Mouse (Mus musculus) hindbrain, embryonic 15.5 days (tissue): ENCODE results near the gene Cyp2j9. TPM values are rescaled to one million over a fixed set of nuclear protein-coding genes. Genes with fewer than 3 reads are reported as not detected.
A peak's percentile ranks its signal among the peaks of the same experiment; 100 is the strongest.

Experiments
- ATAC-seq: fragments of 200-750 bp; cut with Nextera tagmentation; 2 replicates; pipeline ENCODE4 v1.8.0; 2017; ENCODE audit warnings: low read depth, moderate number of reproducible peaks, moderate TSS enrichment; ENCODE audit not compliant: low FRiP score
- H3K27ac ChIP-seq: fragments of 300-500 bp; sonication (generic); replicated peaks from 2 replicates; pipeline ENCODE4 v1.5.1; 2015; ENCODE audit warnings: mild to moderate bottlenecking, inconsistent platforms
- H3K27me3 ChIP-seq: fragments of 300-500 bp; sonication (generic); 2 replicates; pipeline ENCODE4 v1.6.1; 2015; ENCODE audit warnings: control low read depth, inconsistent platforms
- H3K36me3 ChIP-seq: fragments of 300-500 bp; sonication (generic); 2 replicates; pipeline ENCODE4 v1.6.1; 2015; ENCODE audit warnings: control low read depth, inconsistent platforms
- H3K4me1 ChIP-seq: fragments of 300-500 bp; sonication (generic); replicated peaks from 2 replicates; pipeline ENCODE4 v1.6.1; 2015; ENCODE audit warnings: control low read depth, inconsistent platforms
- H3K4me2 ChIP-seq: fragments of 300-500 bp; sonication (generic); 2 replicates; pipeline ENCODE4 v1.6.1; 2015; ENCODE audit warnings: moderate library complexity, mild to moderate bottlenecking, inconsistent platforms
- H3K4me3 ChIP-seq: fragments of 300-500 bp; sonication (generic); 2 replicates; pipeline ENCODE4 v1.5.1; 2015; ENCODE audit warnings: mild to moderate bottlenecking, inconsistent platforms
- H3K9ac ChIP-seq: fragments of 300-500 bp; sonication (generic); 2 replicates; pipeline ENCODE4 v1.6.1; 2015; ENCODE audit warnings: inconsistent platforms
- H3K9me3 ChIP-seq: fragments of 300-500 bp; sonication (generic); 2 replicates; pipeline ENCODE4 v1.6.1; 2016; ENCODE audit warnings: control low read depth, inconsistent platforms
- WGBS: fragments of 180-500 bp; shearing (Covaris S2); methylation state at CpG from one replicate; pipeline ENCODE4 v1.1.7; 2015; 5-methylcytosine and 5-hydroxymethylcytosine counted together
- polyA plus RNA-seq: library from polyadenylated mRNA; unstranded; fragments of >200 nt; fragmentation: Nextera tagmentation; extraction: Ambion mirVana; gene quantifications from 2 replicates; pipeline ENCODE4 v1.2.1, GENCODE M21; 2015

Cyp2j9 gene
- polyA plus RNA-seq, 1 experiment from 2014 or later = 8.6 TPM

DNA sequence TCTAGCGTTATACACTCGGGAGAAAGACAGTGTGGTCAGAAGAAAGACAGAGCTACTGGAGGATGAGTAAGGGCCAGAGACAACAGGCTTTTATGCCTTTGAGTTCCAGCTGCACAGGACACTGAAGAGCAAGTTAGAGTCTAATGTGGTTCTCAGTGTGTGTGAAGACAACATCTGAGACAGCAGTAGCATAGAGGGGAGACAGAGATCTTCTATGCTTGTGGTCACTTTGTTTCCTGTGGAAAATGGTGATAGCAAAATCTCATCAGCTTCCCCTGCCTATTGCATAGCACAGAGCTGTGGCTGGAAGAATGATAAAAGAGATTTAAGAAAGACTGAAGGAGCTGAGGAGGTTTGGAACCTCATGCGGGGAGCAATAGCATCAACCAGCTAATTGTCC, 39.8 kb downstream of the Cyp2j9 start:
- Histone ChIP-seq H3K9me3 (no peaks in the 10 kb centered on the region), H3K4me1 (0 out of 2 replicates have a peak, but pooled peaks cover 8% of the 10 kb centered on the region), H3K4me2 (peak overlapping the region; percentile 19; the same call in 1 of the 2 replicates), H3K9ac (no peak overlapping the region), H3K27me3 (no peaks in the 10 kb centered on the region), H3K4me3 (no peak overlapping the region), H3K36me3 (no peaks in the 10 kb centered on the region), H3K27ac (no peak overlapping the region)
- ATAC-seq = no peak
- 88% methylated on average over 3 of the region's 3 CpGs for WGBS

DNA sequence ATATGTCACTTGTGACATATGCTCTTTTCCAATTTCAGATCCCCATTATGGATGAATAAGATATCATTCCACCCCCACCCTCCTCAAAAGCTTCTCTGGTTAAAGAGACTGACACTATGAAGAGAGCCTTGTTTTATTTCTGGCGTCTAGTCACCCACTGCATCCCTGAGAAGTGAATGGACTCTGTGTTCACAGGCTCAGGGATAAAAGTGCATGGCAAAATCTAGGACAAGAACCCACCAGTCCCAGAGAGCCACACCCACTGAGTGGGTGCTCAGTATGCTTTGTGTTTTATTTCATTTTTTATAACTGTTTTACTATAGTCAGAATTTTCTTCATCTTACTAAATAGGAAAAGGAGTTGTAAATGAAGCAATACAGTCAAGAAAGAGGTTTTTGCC, 45.4 kb downstream of the Cyp2j9 start:
- Histone ChIP-seq H3K9ac (no peak overlapping the region), H3K36me3 (no peaks in the 10 kb centered on the region), H3K27ac (no peak overlapping the region), H3K4me3 (no peak overlapping the region), H3K9me3 (no peaks in the 10 kb centered on the region), H3K27me3 (no peaks in the 10 kb centered on the region), H3K4me1 (no peaks in the 10 kb centered on the region), H3K4me2 (no peak overlapping the region)
- 66% methylated on average over 1 of the region's 1 CpGs for WGBS
- no peak for ATAC-seq

DNA sequence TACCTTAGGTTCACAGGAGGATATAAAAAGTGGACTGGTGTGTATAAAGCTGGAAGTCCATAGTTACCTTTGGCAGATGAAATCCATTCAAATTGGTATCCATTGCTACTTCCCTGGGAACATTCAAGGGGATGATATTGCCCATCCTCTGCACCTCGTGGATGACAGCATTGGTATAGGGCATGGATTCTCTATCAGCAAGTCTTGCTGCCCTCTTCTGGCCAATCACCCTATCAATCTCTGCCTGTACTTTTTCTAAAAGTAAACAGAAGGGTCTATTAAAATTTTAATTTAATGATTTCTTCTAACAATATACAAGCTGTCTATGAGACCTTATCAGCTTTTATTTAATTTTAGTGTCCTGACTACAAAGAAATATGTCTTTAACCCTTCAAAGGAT, 65.6 kb downstream of the Cyp2j9 start:
- no peak overlapping the region for H3K27ac ChIP-seq
- ATAC-seq = no peak

DNA sequence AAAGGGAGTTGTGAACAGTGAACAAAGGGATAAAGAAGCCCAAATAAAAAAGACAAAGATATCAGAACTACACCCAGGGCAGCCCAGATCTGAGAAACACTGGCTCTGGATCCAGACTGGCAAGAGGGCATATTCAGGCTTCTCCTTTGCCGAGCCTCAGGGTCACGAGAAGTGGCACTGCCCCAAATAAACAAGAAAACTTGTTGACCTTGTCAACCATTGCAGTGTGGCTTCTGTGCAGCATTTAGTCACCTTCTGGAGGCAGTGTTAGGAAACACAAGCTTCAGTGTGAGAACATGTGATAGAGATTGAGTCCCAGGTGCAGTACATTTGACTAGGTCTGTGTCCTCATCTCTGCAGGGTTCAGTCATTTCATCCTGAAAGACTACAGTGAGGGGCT, 69.1 kb downstream of the Cyp2j9 start:
- 79% methylated on average over 2 of the region's 2 CpGs for WGBS

More for the DNA sequence above, 65.6 kb downstream of the Cyp2j9 start:
- Histone ChIP-seq H3K4me2 (no peak overlapping the region), H3K9me3 (no peaks in the 10 kb centered on the region), H3K36me3 (no peaks in the 10 kb centered on the region), H3K27me3 (no peaks in the 10 kb centered on the region), H3K4me1 (no peaks in the 10 kb centered on the region), H3K9ac (no peak overlapping the region), H3K4me3 (no peak overlapping the region)
- WGBS = 26% methylated on average over 1 of the region's 1 CpGs

More for the DNA sequence above, 69.1 kb downstream of the Cyp2j9 start:
- no peaks in the 10 kb centered on the region for H3K36me3 ChIP-seq
- H3K27me3 ChIP-seq = no peaks in the 10 kb centered on the region
- H3K4me2 ChIP-seq = no peak overlapping the region
- no peak overlapping the region for H3K9ac ChIP-seq
- H3K4me1 ChIP-seq = no peaks in the 10 kb centered on the region
- no peaks in the 10 kb centered on the region for H3K9me3 ChIP-seq
- ATAC-seq = no peak
- H3K27ac ChIP-seq = no peak overlapping the region
- H3K4me3 ChIP-seq = no peak overlapping the region

Other genes starting within 250 kb of the Cyp2j9 start
- gene Cyp2j11, start 242.9 kb downstream of the Cyp2j9 start, polyA plus RNA-seq = not detected in 2 replicates
- gene Cyp2j8, start 84.2 kb downstream of the Cyp2j9 start, polyA plus RNA-seq = 0.17 TPM in 1 of 2 replicates, not detected in the other
- gene Cyp2j6, start 37.9 kb downstream of the Cyp2j9 start, polyA plus RNA-seq = 5.2 and 6.2 TPM in 2 replicates
- not detected in 2 replicates for gene Cyp2j5, start 72.6 kb upstream of the Cyp2j9 start, polyA plus RNA-seq
- gene Gm12695, start 193.6 kb upstream of the Cyp2j9 start, polyA plus RNA-seq = not detected in 2 replicates